Mouse (Mus musculus) liver, embryonic 12.5 days (tissue): ENCODE results near the gene Actr10. TPM values are rescaled to one million over a fixed set of nuclear protein-coding genes. Genes with fewer than 3 reads are reported as not detected.

ENCODE experiments used
- ATAC-seq: fragments of 200-750 bp; cut with Nextera tagmentation; 2 replicates; pipeline ENCODE4 v1.8.0; 2017; ENCODE audit warnings: moderate number of reproducible peaks, mild to moderate bottlenecking, moderate library complexity
- H3K27ac ChIP-seq: fragments of 300-500 bp; sonication (generic); 2 replicates; pipeline ENCODE4 v1.5.1; 2016; ENCODE audit warnings: mild to moderate bottlenecking
- H3K27me3 ChIP-seq: fragments of 300-500 bp; sonication (generic); replicated peaks from 2 replicates; pipeline ENCODE4 v1.6.1; 2016; ENCODE audit warnings: mild to moderate bottlenecking, moderate library complexity
- H3K36me3 ChIP-seq: fragments of 300-500 bp; sonication (generic); 2 replicates; pipeline ENCODE4 v1.6.1; 2016; ENCODE audit warnings: mild to moderate bottlenecking, moderate library complexity
- H3K4me1 ChIP-seq: fragments of 300-500 bp; sonication (generic); 2 replicates; pipeline ENCODE4 v1.6.1; 2016
- H3K4me2 ChIP-seq: fragments of 300-500 bp; sonication (generic); 2 replicates; pipeline ENCODE4 v1.6.1; 2016; ENCODE audit warnings: mild to moderate bottlenecking, moderate library complexity
- H3K4me3 ChIP-seq: fragments of 300-500 bp; sonication (generic); 2 replicates; pipeline ENCODE4 v1.5.1; 2016; ENCODE audit warnings: mild to moderate bottlenecking, moderate library complexity
- H3K9ac ChIP-seq: fragments of 300-500 bp; sonication (generic); 2 replicates; pipeline ENCODE4 v1.6.1; 2016; ENCODE audit warnings: mild to moderate bottlenecking, moderate library complexity
- H3K9me3 ChIP-seq: fragments of 300-500 bp; sonication (generic); replicated peaks from 2 replicates; pipeline ENCODE4 v1.6.1; 2016; ENCODE audit warnings: mild to moderate bottlenecking, moderate library complexity
- WGBS: fragments of 180-500 bp; shearing (Covaris S2); methylation state at CpG from one replicate; pipeline ENCODE4 v1.1.7; 2016; ENCODE audit not compliant: insufficient replicate concordance; 5-methylcytosine and 5-hydroxymethylcytosine counted together
- polyA plus RNA-seq: library from polyadenylated mRNA; unstranded; fragments of >200 nt; fragmentation: Nextera tagmentation; extraction: Ambion mirVana; gene quantifications from 2 replicates; pipeline ENCODE4 v1.2.1, GENCODE M21; 2016

Actr10 gene
- polyA plus RNA-seq, 1 experiment from 2014 or later, result 130 TPM

DNA sequence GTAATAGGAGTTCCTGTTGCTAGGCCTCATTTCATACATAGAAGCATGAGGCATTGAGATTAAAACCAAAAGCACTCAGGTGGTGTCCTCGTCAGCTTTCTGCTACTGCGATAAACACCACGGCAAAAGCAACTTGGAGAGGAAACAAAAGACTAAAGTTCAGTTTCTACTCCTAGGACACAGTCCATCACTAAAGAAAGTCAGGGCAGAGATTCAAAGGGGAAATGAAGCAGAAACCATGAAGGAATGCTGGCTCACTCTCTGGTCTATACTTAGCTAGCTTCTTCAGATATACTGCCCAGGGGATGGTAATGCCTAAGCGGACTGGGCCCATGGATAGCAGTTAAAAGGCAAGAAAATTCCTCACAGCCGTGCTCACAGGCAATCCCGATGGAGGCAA, 63.8 kb downstream of the Actr10 start:
- H3K4me3 ChIP-seq, result no peak overlapping the region
- H3K36me3 ChIP-seq, result peaks cover 60% of the 10 kb centered on the region

DNA sequence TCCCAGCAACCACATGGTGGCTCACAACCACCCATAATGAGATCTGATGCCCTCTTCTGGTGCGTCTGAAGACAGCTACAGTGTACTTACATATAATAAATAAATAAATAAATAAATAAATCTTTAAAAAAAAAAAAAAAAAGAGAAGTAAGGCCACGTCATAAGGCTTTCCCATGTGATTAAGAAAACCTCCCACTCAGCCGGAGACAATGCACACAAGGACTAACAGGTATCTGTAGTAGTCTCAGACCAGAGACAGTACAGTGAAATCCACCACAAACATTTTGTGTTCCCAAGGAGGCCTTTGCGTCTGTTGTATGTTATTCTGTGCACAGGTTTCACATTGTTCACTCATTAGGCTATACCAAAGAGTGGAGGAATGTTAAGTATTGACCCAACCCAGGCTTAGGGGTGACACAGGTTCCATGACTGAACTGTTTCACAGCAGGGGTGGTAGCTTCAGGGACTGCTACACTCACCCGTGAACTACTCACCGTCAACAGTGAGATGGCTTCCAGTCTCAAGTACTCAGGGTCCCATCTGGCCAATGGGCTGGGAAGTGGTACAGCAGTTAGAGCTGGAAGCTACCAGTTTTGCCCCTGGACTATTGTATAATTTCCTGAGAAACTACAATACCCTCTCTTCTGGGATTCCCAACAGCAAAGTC, 66.2 kb downstream of the Actr10 start:
- Histone ChIP-seq H3K36me3 (peaks cover 65% of the 10 kb centered on the region), H3K9me3 (no peaks in the 10 kb centered on the region), H3K4me2 (no peak overlapping the region), H3K4me1 (peaks cover 8% of the 10 kb centered on the region), H3K27ac (no peak overlapping the region), H3K4me3 (no peak overlapping the region), H3K27me3 (no peaks in the 10 kb centered on the region), H3K9ac (no peak overlapping the region)
- ATAC-seq, result no peak
- 72% methylated on average over 5 of the region's 6 CpGs for WGBS

More for the DNA sequence above, 63.8 kb downstream of the Actr10 start:
- no peak for ATAC-seq
- no peaks in the 10 kb centered on the region for H3K9me3 ChIP-seq
- no peak overlapping the region for H3K27ac ChIP-seq
- 85% methylated on average over 6 of the region's 6 CpGs for WGBS
- H3K4me1 ChIP-seq, result peaks cover 12% of the 10 kb centered on the region
- no peak overlapping the region for H3K4me2 ChIP-seq
- no peaks in the 10 kb centered on the region for H3K27me3 ChIP-seq
- no peak overlapping the region for H3K9ac ChIP-seq

DNA sequence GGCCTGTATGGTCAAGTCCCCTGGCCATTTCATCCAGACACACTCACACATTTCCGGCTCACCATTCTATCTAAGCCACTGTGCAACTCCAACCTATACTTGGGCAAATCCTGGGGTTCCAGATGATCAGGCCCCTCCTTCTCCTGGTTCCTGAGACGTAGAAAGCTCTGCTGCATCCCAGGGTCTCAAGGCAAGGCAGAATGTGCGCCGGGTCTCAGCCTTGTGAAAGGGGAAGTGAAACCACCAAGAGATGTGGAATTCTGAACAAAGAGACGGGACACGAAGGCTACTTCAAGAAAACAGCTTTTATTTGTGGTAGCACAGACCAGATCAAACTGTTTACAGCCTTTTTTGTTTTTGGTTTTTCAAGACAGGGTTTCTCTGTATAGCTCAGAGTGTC, 68.5 kb downstream of the Actr10 start:
- Histone ChIP-seq H3K9ac (no peak overlapping the region), H3K4me2 (no peak overlapping the region), H3K9me3 (no peaks in the 10 kb centered on the region), H3K4me3 (no peak overlapping the region), H3K36me3 (peaks cover 73% of the 10 kb centered on the region), H3K27me3 (no peaks in the 10 kb centered on the region), H3K27ac (no peak overlapping the region), H3K4me1 (no peaks in the 10 kb centered on the region)
- 74% methylated on average over 6 of the region's 6 CpGs for WGBS
- ATAC-seq, result no peak

DNA sequence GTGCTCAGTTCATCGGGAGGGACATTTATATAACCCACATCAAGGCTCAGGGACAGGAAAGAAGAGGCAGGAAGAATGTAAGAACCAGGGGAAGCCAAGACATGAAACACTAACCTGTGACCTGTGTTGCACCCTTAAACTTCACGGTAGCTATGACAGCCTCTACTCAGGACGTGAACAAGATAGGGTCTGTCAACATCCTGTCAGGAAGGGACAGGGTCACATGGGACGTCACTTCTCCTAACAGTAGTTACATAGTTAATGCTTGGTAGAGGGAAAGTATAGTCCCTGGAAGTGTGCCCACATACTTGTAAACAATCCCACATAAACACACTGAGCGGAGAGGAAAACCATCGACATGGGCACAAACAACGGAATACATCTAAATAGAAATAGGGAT, 69.2 kb downstream of the Actr10 start:
- WGBS, result 67% methylated on average over 7 of the region's 7 CpGs
- no peak for ATAC-seq
- no peak overlapping the region for H3K4me2 ChIP-seq
- no peak overlapping the region for H3K27ac ChIP-seq
- H3K4me3 ChIP-seq, result no peak overlapping the region
- H3K36me3 ChIP-seq, result peaks cover 75% of the 10 kb centered on the region
- no peaks in the 10 kb centered on the region for H3K9me3 ChIP-seq
- no peaks in the 10 kb centered on the region for H3K27me3 ChIP-seq
- peaks cover 3% of the 10 kb centered on the region; the same call in 1 of the 2 replicates for H3K4me1 ChIP-seq
- H3K9ac ChIP-seq, result no peak overlapping the region

DNA sequence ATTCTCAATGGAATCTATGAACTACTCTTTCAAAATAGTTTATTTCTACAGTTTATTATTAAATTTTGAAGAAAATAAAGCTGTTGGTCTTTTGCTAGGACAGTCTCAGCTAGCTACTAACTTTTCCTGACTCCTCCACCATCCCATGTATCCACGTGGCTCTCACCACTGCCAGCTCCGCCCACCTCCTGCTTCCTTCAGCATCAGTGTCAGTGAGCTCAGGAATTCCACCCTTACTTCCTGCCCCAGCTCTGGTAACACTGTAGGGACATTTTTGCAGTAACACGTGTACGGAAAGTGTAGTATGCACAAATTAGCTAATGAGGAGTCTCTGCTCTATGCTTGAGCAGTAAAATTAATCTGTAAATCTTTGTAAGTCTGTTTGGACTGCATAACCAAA, 72.1 kb downstream of the Actr10 start:
- no peak overlapping the region for H3K9ac ChIP-seq
- H3K4me1 ChIP-seq, result peaks cover 22% of the 10 kb centered on the region
- peaks cover 72% of the 10 kb centered on the region for H3K36me3 ChIP-seq
- WGBS, result 55% methylated on average over 4 of the region's 4 CpGs
- no peak for ATAC-seq
- H3K9me3 ChIP-seq, result no peaks in the 10 kb centered on the region
- H3K27me3 ChIP-seq, result no peaks in the 10 kb centered on the region
- H3K4me2 ChIP-seq, result no peak overlapping the region
- no peak overlapping the region for H3K27ac ChIP-seq
- no peak overlapping the region for H3K4me3 ChIP-seq

Other genes with a start within 250 kb of the Actr10 start
- gene Frmd6, start 112.3 kb upstream of the Actr10 start, polyA plus RNA-seq, result 5.0 and 5.3 TPM in 2 replicates
- gene Psma3, start 36.8 kb downstream of the Actr10 start, polyA plus RNA-seq, result 468 and 481 TPM in 2 replicates
- 23.4 and 24.1 TPM in 2 replicates for gene Arid4a, start 78.1 kb downstream of the Actr10 start, polyA plus RNA-seq
- not detected in 2 replicates for gene Tomm20l, start 173.6 kb downstream of the Actr10 start, polyA plus RNA-seq
- 77.2 and 84.2 TPM in 2 replicates for gene Timm9, start 198.8 kb downstream of the Actr10 start, polyA plus RNA-seq
- 7.3 and 8.0 TPM in 2 replicates for gene 2700049A03Rik, start 199.0 kb downstream of the Actr10 start, polyA plus RNA-seq